Mouse (Mus musculus) C3H10T1/2 (cell line): ENCODE measurements around the gene Csde1. TPM values are rescaled to one million over a fixed set of nuclear protein-coding genes. Genes with fewer than 3 reads are reported as not detected.

Experiments used
- polyA plus RNA-seq, 2 experiments: library from polyadenylated mRNA; unstranded; fragments of >200 nt; fragmentation: generic; extraction: Trizol; gene quantifications; one replicate each; pipeline ENCODE4 v1.2.1; 2012; ENCODE audit warnings: missing spikeins in 2 of 2

Csde1 gene
- polyA plus RNA-seq: 10 to 100 TPM in 1 of 2 experiments, 1 to 10 TPM in 1; 4.0 to 44.2 TPM

DNA sequence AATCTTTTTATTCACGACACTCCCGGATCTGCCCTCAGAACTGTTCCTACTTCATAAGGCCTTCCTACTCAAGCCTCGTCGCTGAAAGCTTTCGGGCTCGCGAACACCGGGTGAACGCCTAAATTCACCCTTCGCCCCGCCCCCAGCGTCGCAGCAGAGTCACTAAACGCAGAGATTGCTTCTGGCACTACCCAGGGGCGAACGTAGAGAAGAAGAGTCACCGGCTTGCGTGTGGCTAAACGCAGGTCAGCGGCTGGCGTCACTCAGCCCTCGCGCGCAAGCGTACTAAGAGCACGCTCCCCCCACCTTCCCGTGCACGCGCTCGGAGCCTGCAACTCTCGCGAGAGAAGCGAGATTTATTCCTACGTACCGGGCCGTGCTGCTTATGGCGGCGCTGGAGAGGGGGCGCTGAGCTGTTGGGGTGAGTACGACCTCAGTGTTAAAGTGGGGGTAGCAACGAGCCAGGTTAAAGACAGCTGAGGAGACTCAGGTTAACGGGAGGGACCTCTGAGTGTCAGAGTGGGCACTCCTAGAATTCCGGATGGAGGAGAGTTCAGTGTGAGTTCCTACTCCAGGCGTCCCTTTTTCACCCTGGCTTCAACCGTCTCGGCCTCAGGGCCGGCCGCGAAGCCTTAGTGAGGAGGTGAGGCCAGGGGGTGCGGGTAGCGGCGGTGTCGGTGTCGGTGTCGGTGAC lies at the start of gene Csde1:
Gene Csde1 (plus strand): TSS at position 178 of the 694 bp plus-strand sequence.

DNA sequence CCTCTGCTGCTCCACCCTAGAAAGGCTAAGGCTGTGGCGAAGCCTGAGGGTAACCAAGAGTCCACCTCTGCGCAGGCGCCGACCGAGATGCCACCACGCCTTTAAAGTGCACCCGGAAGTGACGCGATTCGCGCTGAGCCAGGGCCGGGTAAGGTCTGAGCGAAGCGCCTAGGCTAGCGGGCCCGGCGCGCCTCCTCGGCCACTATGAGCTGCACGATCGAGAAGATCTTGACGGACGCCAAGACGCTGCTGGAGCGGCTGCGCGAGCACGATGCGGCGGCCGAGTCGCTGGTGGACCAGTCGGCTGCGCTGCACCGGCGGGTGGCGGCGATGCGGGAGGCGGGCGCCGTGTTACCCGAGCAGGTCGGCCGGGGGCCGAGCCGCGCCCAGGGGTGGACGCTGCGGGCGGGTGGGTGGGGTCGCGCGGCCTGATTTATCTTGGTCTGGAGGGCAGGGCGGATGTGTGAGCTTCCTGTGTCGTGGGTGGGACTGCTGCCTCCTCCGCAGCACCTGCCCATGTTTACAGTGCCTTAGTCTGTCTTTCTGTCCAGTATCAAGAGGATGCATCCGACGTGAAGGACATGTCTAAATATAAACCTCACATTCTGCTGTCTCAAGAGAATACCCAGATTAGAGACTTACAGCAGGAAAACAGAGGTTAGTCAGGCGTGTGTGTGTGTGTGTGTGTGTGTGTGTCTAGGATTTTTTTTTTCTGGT lies 24.5 kb upstream of the Csde1 start, which contains the start of gene Sike1:
Gene Sike1 (plus strand): TSS at position 104 of the 717 bp plus-strand sequence.

DNA sequence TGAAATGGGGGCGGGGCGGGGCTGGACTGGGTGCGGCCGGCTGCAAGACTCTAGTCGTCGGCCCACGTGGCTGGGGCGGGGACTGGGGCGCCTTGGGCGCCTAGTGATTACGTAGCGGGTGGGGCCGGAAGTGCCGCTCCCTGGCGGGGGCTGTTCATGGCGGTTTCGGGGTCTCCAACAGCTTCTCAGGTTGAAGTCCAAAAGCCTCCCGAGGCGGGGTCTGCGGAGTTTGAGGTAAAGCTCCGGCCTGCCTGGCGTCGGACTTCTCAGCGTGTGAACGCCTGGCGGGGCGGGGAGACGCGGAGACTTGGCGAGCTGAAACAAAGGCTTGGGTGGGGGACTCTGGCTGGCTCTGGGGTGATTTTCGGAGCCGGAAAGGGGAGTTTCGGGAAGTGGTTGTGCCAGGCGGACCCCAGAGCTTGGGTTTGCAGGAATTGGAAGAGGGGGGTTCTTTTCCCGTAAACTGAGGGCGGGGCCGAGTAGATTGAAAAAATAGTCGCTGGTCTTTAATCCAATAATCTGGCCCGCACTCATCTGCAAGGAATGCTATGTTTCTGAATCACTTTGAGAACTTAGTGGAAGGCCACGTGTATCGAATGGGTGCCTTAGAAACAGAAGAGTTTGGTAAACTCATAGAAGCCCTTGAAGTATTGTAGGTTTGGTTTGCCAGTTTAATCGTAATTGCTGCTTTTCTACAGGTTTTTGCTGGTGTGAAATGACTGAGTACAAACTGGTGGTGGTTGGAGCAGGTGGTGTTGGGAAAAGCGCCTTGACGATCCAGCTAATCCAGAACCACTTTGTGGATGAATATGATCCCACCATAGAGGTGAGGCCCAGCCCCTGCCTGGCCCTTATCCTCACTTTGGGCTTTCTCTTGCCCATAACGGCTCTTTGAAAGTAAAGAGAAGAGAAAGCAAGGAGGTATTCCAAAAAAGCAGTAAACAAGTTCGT lies 38.3 kb downstream of the Csde1 start, which contains the start of gene Nras:
Gene Nras (plus strand): TSS at position 79 of the 951 bp plus-strand sequence.

DNA sequence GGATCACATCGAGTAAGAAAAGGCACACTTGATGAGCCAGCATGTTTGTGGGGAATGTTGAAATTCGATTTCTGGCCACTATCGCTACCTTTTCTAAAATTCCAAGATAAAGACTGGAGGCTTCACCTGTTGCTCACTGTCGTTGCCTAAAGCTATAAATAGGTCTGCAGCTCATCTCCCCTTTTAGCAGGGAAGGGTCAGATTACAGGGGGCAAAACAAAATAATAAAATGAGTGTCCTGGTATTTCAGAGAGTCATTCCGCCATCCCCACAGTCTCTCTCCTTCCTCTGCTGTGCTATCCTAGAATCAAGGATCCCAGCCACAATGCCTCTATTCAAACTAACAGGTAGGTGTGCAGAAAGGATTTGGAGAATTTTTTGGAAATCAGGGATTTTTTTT lies 53.5 kb downstream of the Csde1 start, which contains the start of gene Ampd1:
Gene Ampd1 (plus strand): TSS at position 244 of the 400 bp plus-strand sequence.

DNA sequence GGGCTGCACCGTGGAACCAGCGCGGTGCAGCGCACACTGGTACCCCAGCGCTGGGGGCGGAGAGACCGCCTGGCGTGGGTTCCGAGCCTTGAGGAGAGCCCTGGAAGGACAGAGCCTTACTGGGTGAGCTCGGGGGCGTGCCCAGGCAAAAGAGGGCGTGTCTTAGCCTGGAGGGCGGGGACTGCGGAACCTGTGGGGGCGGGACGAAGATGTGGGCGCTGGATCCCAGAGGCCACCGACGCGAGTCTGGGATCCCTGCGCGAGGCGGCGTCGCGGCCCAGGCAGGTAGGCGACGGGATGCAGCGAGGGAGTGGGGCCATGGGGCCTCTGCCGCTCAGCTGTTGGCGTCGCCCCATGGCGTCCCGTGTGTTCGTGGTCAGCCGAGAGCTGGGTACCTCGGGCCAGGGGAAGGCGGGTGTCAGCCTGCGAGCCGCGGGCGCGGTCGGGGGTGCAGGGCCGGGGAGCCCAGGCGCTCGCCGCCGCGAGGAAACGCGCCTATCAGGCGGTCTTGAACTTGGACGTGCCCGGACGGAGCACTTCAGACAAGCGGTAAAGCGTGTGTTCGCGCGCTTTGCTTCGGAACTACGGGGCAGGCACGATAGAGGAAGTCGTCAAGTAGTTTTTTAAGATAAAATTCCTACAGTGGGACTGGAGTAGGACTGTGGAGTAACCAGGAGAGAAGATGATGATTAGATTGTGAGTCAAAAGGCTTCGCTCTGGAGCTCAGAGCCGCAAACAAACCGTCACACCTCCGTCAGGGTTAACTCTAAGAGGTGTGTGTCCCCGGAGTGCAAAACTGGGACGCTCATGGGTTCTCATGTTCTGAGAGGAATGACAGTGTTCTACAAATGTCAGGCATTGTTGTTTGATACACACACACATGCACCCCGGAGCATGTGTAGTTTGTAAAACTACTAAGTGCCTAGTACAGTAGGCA lies 82.5 kb downstream of the Csde1 start, which contains the start of gene Dennd2c:
Gene Dennd2c (plus strand): TSS at position 151 of the 937 bp plus-strand sequence.

Other genes with a start within 250 kb of the Csde1 start
- gene Tshb, start 237.7 kb upstream of the Csde1 start, polyA plus RNA-seq: under 1 TPM in 1 of 2 experiments, not detected in 1; 0.01 TPM
- gene Sycp1, start 84.3 kb upstream of the Csde1 start, polyA plus RNA-seq: under 1 TPM in 1 of 2 experiments, not detected in 1; 0.07 TPM
- gene Nr1h5, start 56.3 kb upstream of the Csde1 start, polyA plus RNA-seq: not detected
- 10 to 100 TPM; 12.3 to 16.2 TPM for gene Sike1, start 24.7 kb upstream of the Csde1 start, polyA plus RNA-seq
- gene Nras, start 37.9 kb downstream of the Csde1 start, polyA plus RNA-seq: 10 to 100 TPM; 23.0 to 30.4 TPM
- under 1 TPM in 1 of 2 experiments, not detected in 1; 0.11 TPM for gene Ampd1, start 53.6 kb downstream of the Csde1 start, polyA plus RNA-seq
- gene Dennd2c, start 82.2 kb downstream of the Csde1 start, polyA plus RNA-seq: 1 to 10 TPM in 1 of 2 experiments, under 1 TPM in 1; 0.12 to 1.5 TPM
- 10 to 100 TPM; 23.8 to 53.4 TPM for gene Bcas2, start 151.2 kb downstream of the Csde1 start, polyA plus RNA-seq